Mouse (Mus musculus): ENCODE measurements at regions not wholly inside any gene's neighbourhood (a gene's known extent, or its start where the extent isn't known, plus 50 kb on each side); places are given as distances from the start of the nearest gene placed in this dataset.

GRCm38 (mm10) chr4:84805431-84805830, 78.7 kb upstream of the Cntln start:
- no peak for DNase-seq (ENCODE audit: low spot score in 2 of 2)

- no peak for DNase-seq (ENCODE audit: low spot score in 2 of 2)
Measured at GRCm38 (mm10) chr4:84793156-84793919, 90.8 kb upstream of the Cntln start.

GRCm38 (mm10) chr4:84786583-84786982, 97.5 kb upstream of the Cntln start:
- peak; percentile 1 to 7 for DNase-seq (ENCODE audit: low spot score in 2 of 2)

- peak in 1 of 2 experiments; percentile 1 for DNase-seq (ENCODE audit: low spot score in 2 of 2)
Measured at GRCm38 (mm10) chr4:84768161-84768560, 93.1 kb upstream of the Bnc2 start.

GRCm38 (mm10) chr4:84766708-84767425, 91.8 kb upstream of the Bnc2 start:
- no peak for DNase-seq (ENCODE audit: low spot score in 2 of 2)

- DNase-seq (ENCODE audit: low spot score in 2 of 2): no peak
Measured at GRCm38 (mm10) chr4:84757172-84757571, 82.1 kb upstream of the Bnc2 start.

GRCm38 (mm10) chr4:84752613-84753185, 77.6 kb upstream of the Bnc2 start:
- no peak for DNase-seq (ENCODE audit: low spot score in 2 of 2)

- no peak for DNase-seq (ENCODE audit: low spot score in 2 of 2)
Measured at GRCm38 (mm10) chr4:84741301-84741700, 66.2 kb upstream of the Bnc2 start.

- DNase-seq (ENCODE audit: low spot score in 2 of 2): no peak
Measured at GRCm38 (mm10) chr4:84740816-84741215, 65.7 kb upstream of the Bnc2 start.

Measured in urinary bladder, adult 18-20 months (tissue).